Mouse (Mus musculus): ENCODE data around the gene Chic2. TPM values are rescaled to one million over a fixed set of nuclear protein-coding genes. Genes with fewer than 3 reads are reported as not detected.

The Chic2 gene
- total RNA-seq, 2 experiments from 2014 or later = 13.8 to 19.2 TPM

Other genes starting within 250 kb of the Chic2 start
- not detected in 2 replicates for gene Gsx2, start 30.8 kb upstream of the Chic2 start, total RNA-seq (2015; ENCODE audit: low replicate concordance)
- not detected in 2 replicates for gene Gsx2, start 30.8 kb upstream of the Chic2 start, total RNA-seq (2017; ENCODE audit: low replicate concordance)
- 0.42 TPM in 1 of 2 replicates, not detected in the other for gene Pdgfra, start 107.5 kb upstream of the Chic2 start, total RNA-seq (2015; ENCODE audit: low replicate concordance)
- 0.26 TPM in 1 of 2 replicates, not detected in the other for gene Pdgfra, start 107.5 kb upstream of the Chic2 start, total RNA-seq (2017; ENCODE audit: low replicate concordance)

Measured in erythroid progenitor cell, adult 5-6 weeks (primary cell).